Mouse (Mus musculus): ENCODE measurements at regions not wholly inside any gene's neighbourhood (a gene's known extent, or its start where the extent isn't known, plus 50 kb on each side); places are given as distances from the start of the nearest gene placed in this dataset.

GRCm38 (mm10) chr7:115294655-115295230 is 551.2 kb downstream of the Insc start:
- no peak for DNase-seq (ENCODE audit: low read depth)

- DNase-seq (ENCODE audit: low read depth), result no peak
Observed at GRCm38 (mm10) chr7:115300241-115300640, 556.7 kb downstream of the Insc start.

GRCm38 (mm10) chr7:115308377-115308776 is 564.9 kb downstream of the Insc start:
- no peak for DNase-seq (ENCODE audit: low read depth)

GRCm38 (mm10) chr7:115310400-115311225 is 567.1 kb downstream of the Insc start:
- no peak for DNase-seq (ENCODE audit: low read depth)

GRCm38 (mm10) chr7:115319504-115319903 is 576.0 kb downstream of the Insc start:
- DNase-seq (ENCODE audit: low read depth), result no peak

GRCm38 (mm10) chr7:115322989-115323388 is 579.5 kb downstream of the Insc start:
- no peak for DNase-seq (ENCODE audit: low read depth)

GRCm38 (mm10) chr7:115328300-115328699 is 584.8 kb downstream of the Insc start:
- DNase-seq (ENCODE audit: low read depth), result no peak

- DNase-seq (ENCODE audit: low read depth), result no peak
Observed at GRCm38 (mm10) chr7:115331698-115332097, 588.2 kb downstream of the Insc start.

- DNase-seq (ENCODE audit: low read depth), result no peak
Observed at GRCm38 (mm10) chr7:115333046-115333577, 589.6 kb downstream of the Insc start.

GRCm38 (mm10) chr7:115335051-115335450 is 591.6 kb downstream of the Insc start:
- no peak for DNase-seq (ENCODE audit: low read depth)

- DNase-seq (ENCODE audit: low read depth), result no peak
Observed at GRCm38 (mm10) chr7:115340155-115340554, 596.7 kb downstream of the Insc start.

- DNase-seq (ENCODE audit: low read depth), result no peak
Observed at GRCm38 (mm10) chr7:115341007-115341406, 597.5 kb downstream of the Insc start.

- no peak for DNase-seq (ENCODE audit: low read depth)
Observed at GRCm38 (mm10) chr7:115345749-115346148, 602.3 kb downstream of the Insc start.

- no peak for DNase-seq (ENCODE audit: low read depth)
Observed at GRCm38 (mm10) chr7:115358711-115359110, 615.2 kb downstream of the Insc start.

- DNase-seq (ENCODE audit: low read depth), result no peak
Observed at GRCm38 (mm10) chr7:115360142-115360541, 616.6 kb downstream of the Insc start.

GRCm38 (mm10) chr7:115362117-115362516 is 618.6 kb downstream of the Insc start:
- DNase-seq (ENCODE audit: low read depth), result no peak

GRCm38 (mm10) chr7:115366910-115367309 is 623.4 kb downstream of the Insc start:
- peak; percentile 10 for DNase-seq (ENCODE audit: low read depth)

GRCm38 (mm10) chr7:115371143-115371542 is 627.6 kb downstream of the Insc start:
- DNase-seq (ENCODE audit: low read depth), result no peak

GRCm38 (mm10) chr7:115372921-115373320 is 629.4 kb downstream of the Insc start:
- no peak for DNase-seq (ENCODE audit: low read depth)

GRCm38 (mm10) chr7:115373781-115374533 is 630.5 kb downstream of the Insc start:
- DNase-seq (ENCODE audit: low read depth), result no peak

GRCm38 (mm10) chr7:115376067-115376466 is 632.6 kb downstream of the Insc start:
- DNase-seq (ENCODE audit: low read depth), result no peak

- DNase-seq (ENCODE audit: low read depth), result no peak
Observed at GRCm38 (mm10) chr7:115378836-115379235, 635.3 kb downstream of the Insc start.

- DNase-seq (ENCODE audit: low read depth), result no peak
Observed at GRCm38 (mm10) chr7:115379600-115379999, 636.1 kb downstream of the Insc start.

All from c-Kit-positive CD71-positive TER-119-negative erythroid progenitor cells, embryonic 14.5 days (primary cell).